Mouse (Mus musculus) neural tube, embryonic 12.5 days (tissue): ENCODE measurements at regions not wholly inside any gene's neighbourhood (a gene's known extent, or its start where the extent isn't known, plus 50 kb on each side); places are given as distances from the start of the nearest gene placed in this dataset.

Experiments used
- ATAC-seq: fragments of 200-750 bp; cut with Nextera tagmentation; 2 replicates; pipeline ENCODE4 v1.8.0; 2017; ENCODE audit warnings: low read depth, mild to moderate bottlenecking, moderate TSS enrichment, moderate library complexity; ENCODE audit not compliant: low FRiP score
- H3K27ac ChIP-seq: fragments of 300-500 bp; sonication (generic); 2 replicates; pipeline ENCODE4 v1.5.1; 2016
- H3K27me3 ChIP-seq: fragments of 300-500 bp; sonication (generic); replicated peaks from 2 replicates; pipeline ENCODE4 v1.6.1; 2016; ENCODE audit warnings: mild to moderate bottlenecking
- H3K36me3 ChIP-seq: fragments of 300-500 bp; sonication (generic); 2 replicates; pipeline ENCODE4 v1.6.1; 2016; ENCODE audit warnings: mild to moderate bottlenecking
- H3K4me1 ChIP-seq: fragments of 300-500 bp; sonication (generic); 2 replicates; pipeline ENCODE4 v1.6.1; 2016
- H3K4me2 ChIP-seq: fragments of 300-500 bp; sonication (generic); replicated peaks from 2 replicates; pipeline ENCODE4 v1.6.1; 2016; ENCODE audit warnings: mild to moderate bottlenecking
- H3K4me3 ChIP-seq: fragments of 300-500 bp; sonication (generic); 2 replicates; pipeline ENCODE4 v1.5.1; 2016
- H3K9ac ChIP-seq: fragments of 300-500 bp; sonication (generic); 2 replicates; pipeline ENCODE4 v1.6.1; 2016; ENCODE audit warnings: mild to moderate bottlenecking
- H3K9me3 ChIP-seq: fragments of 300-500 bp; sonication (generic); 2 replicates; pipeline ENCODE4 v1.6.1; 2016; ENCODE audit warnings: mild to moderate bottlenecking
- WGBS: fragments of 180-500 bp; shearing (Covaris S2); methylation state at CpG from one replicate; pipeline ENCODE4 v1.1.7; 2016; 5-methylcytosine and 5-hydroxymethylcytosine counted together

DNA sequence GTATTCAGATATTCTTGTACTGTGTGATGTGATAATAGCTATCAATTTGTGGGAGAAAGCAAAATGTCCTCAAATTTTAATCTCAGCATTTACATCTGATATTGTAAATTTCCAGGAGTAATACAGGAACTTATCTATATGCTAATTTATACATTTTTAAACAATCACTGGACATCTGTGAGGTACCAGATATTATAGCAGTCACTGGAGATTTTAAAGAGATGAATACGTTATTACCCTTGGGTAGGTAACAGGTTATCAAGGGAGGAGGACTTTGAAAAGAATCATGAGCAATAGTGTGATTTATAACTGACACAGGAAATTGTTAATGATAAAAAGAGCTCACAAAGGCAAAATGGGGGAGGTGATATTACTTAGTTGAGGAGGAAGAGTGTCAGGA is 1466.0 kb upstream of the Lrrtm3 start:
- H3K36me3 ChIP-seq: no peaks in the 10 kb centered on the region
- no peaks in the 10 kb centered on the region for H3K4me1 ChIP-seq
- H3K9me3 ChIP-seq: no peaks in the 10 kb centered on the region
- no peaks in the 10 kb centered on the region for H3K27me3 ChIP-seq
- ATAC-seq: no peak
- 65% methylated on average over 1 of the region's 1 CpGs for WGBS
- no peak overlapping the region for H3K4me3 ChIP-seq
- H3K4me2 ChIP-seq: no peak overlapping the region
- H3K27ac ChIP-seq: no peak overlapping the region
- H3K9ac ChIP-seq: no peak overlapping the region

DNA sequence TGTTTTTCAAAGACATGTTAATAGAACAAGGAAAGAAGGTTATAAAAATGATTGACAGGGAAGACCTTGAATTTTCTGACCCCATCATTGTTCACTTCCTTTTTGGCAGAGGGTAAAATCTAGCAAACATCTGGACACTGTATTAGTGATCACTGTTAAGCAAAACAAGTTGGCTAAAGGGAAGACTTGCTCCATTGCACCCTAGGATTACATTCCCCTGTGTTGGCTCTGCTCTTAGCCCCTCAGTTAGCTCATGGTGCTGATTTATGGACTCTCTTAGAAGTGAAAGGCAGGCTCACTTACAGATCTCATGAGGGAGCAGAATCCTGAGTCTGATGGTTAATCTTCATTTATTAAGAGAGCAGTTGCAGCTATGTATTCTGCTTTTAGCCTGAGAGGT is 1452.1 kb upstream of the Lrrtm3 start:
- no peak overlapping the region for H3K27ac ChIP-seq
- no peak overlapping the region for H3K4me2 ChIP-seq
- no peak overlapping the region for H3K9ac ChIP-seq
- no peaks in the 10 kb centered on the region for H3K9me3 ChIP-seq
- H3K36me3 ChIP-seq: no peaks in the 10 kb centered on the region
- H3K27me3 ChIP-seq: no peaks in the 10 kb centered on the region
- no peaks in the 10 kb centered on the region for H3K4me1 ChIP-seq
- no peak overlapping the region for H3K4me3 ChIP-seq
- 0 out of 2 replicates have a peak, but pooled peaks have one; percentile 9 for ATAC-seq
